Comparison of ENCODE assay signal across 36 mouse cellular contexts in the genomic region with DNA sequence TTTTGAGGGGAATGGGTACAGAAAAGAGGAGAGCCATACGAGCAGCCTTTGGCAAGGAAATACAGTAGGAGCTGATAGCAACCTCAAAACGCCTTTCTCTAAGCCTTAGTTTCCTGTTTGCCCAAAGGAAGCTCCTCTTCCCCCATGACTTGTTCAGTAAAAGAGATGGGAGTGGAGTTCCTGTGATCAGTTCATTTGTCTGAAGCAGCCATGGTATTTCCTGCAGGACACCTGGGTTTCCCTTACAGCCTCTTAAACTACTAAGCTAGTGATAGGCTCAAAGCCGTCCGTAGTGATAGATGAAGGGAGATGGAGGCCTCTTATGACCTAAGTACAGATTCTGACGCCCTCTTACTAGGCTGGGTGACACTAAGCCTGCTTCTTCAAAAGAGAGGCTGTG. TPM values are rescaled to one million over a fixed set of nuclear protein-coding genes. Genes with fewer than 3 reads are reported as not detected.
DNase-seq lines count a peak whose midpoint lies in the region; ATAC-seq lines count a peak whose summit lies in the region.
"Had no signal": no experiment of that assay in that cellular context is flagged by ENCODE, and none has a peak within 500 bp of the region (broad histone marks: within the 10 kb centered on the region; RNA-seq: fewer than 3 reads in every experiment).

No protein-coding gene starts in this region.

- peaks cover 35% of the 10 kb centered on the region for H3K36me3 ChIP-seq in embryonic facial prominence, embryonic 13.5 days
- H3K36me3 ChIP-seq in embryonic facial prominence, embryonic 10.5 days (replicated peaks) = peaks cover 44% of the 10 kb centered on the region
- peaks cover 37% of the 10 kb centered on the region for H3K36me3 ChIP-seq in heart, embryonic 13.5 days
- H3K36me3 ChIP-seq in kidney, embryonic 15.5 days = peaks cover 37% of the 10 kb centered on the region
- H3K36me3 ChIP-seq in forebrain, embryonic 14.5 days (ENCODE audit: control insufficient read depth, insufficient read depth, low read length) = peaks cover 5% of the 10 kb centered on the region; the same call in 1 of the 2 replicates
- H3K36me3 ChIP-seq: hindbrain, embryonic 12.5 days; midbrain, embryonic 12.5 days had no signal

- H3K27me3 ChIP-seq in embryonic facial prominence, embryonic 13.5 days = no peaks in the 10 kb centered on the region
- H3K27me3 ChIP-seq in embryonic facial prominence, embryonic 10.5 days (replicated peaks; ENCODE audit: low read depth, poor library complexity, severe bottlenecking) = no peaks in the 10 kb centered on the region
- H3K27me3 ChIP-seq in heart, embryonic 13.5 days (replicated peaks) = no peaks in the 10 kb centered on the region
- no peaks in the 10 kb centered on the region for H3K27me3 ChIP-seq in kidney, embryonic 15.5 days
- H3K27me3 ChIP-seq in forebrain, embryonic 14.5 days (replicated peaks; ENCODE audit: control insufficient read depth, insufficient read depth, low read length) = no peaks in the 10 kb centered on the region
- H3K27me3 ChIP-seq: embryonic facial prominence, embryonic 12.5 days; hindbrain, embryonic 12.5 days; midbrain, embryonic 12.5 days; Patski had no signal

- intact Hi-C loops in heart, postnatal 36 days (cut with DNase I) = loop anchor here (5.0 to 10.0 kb wide), 2 partner anchors 198 to 245 kb away; no protein-coding TSS in a partner anchor

- H3K27ac ChIP-seq in embryonic facial prominence, embryonic 13.5 days = no peak overlapping the region
- no peak overlapping the region for H3K27ac ChIP-seq in embryonic facial prominence, embryonic 10.5 days (replicated peaks)
- peak overlapping the region; percentile 94; the same call in 1 of the 2 replicates for H3K27ac ChIP-seq in heart, embryonic 13.5 days (replicated peaks)
- H3K27ac ChIP-seq in kidney, embryonic 15.5 days = no peak overlapping the region
- no peak overlapping the region for H3K27ac ChIP-seq in forebrain, embryonic 14.5 days (ENCODE audit: low read depth, low read length)
- H3K27ac ChIP-seq: forebrain, embryonic 12.5 days; hindbrain, embryonic 12.5 days; limb, embryonic 12.5 days; liver, embryonic 13.5 days; midbrain, embryonic 12.5 days had no signal

- no peak overlapping the region for H3K4me2 ChIP-seq in embryonic facial prominence, embryonic 13.5 days
- H3K4me2 ChIP-seq in heart, embryonic 13.5 days = peak overlapping the region; percentile 83
- H3K4me2 ChIP-seq in kidney, embryonic 15.5 days = peak overlapping the region; percentile 7; the same call in 1 of the 2 replicates
- no peak overlapping the region for H3K4me2 ChIP-seq in forebrain, embryonic 14.5 days (ENCODE audit: low read length)

- no peak for ATAC-seq in embryonic facial prominence, embryonic 13.5 days (ENCODE audit: insufficient number of reproducible peaks, insufficient read depth, low FRiP score, low TSS enrichment, low read depth)
- ATAC-seq in heart, embryonic 13.5 days (ENCODE audit: extremely low read depth, insufficient number of reproducible peaks, low FRiP score, low TSS enrichment) = no peak
- ATAC-seq in kidney, embryonic 15.5 days (replicated peaks; ENCODE audit: low FRiP score) = no peak
- no peak for ATAC-seq in forebrain, embryonic 14.5 days
- ATAC-seq: lung, postnatal 0 days; Patski had no signal

- 78% methylated on average over 5 of the region's 5 CpGs for WGBS in embryonic facial prominence, embryonic 13.5 days
- 83% methylated on average over 5 of the region's 5 CpGs for WGBS in embryonic facial prominence, embryonic 10.5 days
- 43% methylated on average over 5 of the region's 5 CpGs for WGBS in heart, embryonic 13.5 days
- WGBS in kidney, embryonic 15.5 days = 76% methylated on average over 5 of the region's 5 CpGs
- WGBS in forebrain, embryonic 14.5 days = 86% methylated on average over 5 of the region's 5 CpGs

- H3K4me3 ChIP-seq in embryonic facial prominence, embryonic 13.5 days = no peak overlapping the region
- H3K4me3 ChIP-seq in embryonic facial prominence, embryonic 10.5 days = no peak overlapping the region
- no peak overlapping the region for H3K4me3 ChIP-seq in heart, embryonic 13.5 days
- H3K4me3 ChIP-seq in kidney, embryonic 15.5 days (replicated peaks) = no peak overlapping the region
- H3K4me3 ChIP-seq in forebrain, embryonic 14.5 days (ENCODE audit: low read depth, low read length) = no peak overlapping the region
- H3K4me3 ChIP-seq: erythroblast, embryonic 14.5 days had no signal

- peak overlapping the region; percentile 7; the same call in 1 of the 2 replicates for H3K9ac ChIP-seq in embryonic facial prominence, embryonic 13.5 days
- H3K9ac ChIP-seq in heart, embryonic 13.5 days = peak overlapping the region; percentile 33; the same call in 1 of the 2 replicates
- H3K9ac ChIP-seq in kidney, embryonic 15.5 days = no peak overlapping the region
- H3K9ac ChIP-seq in forebrain, embryonic 14.5 days (ENCODE audit: low read length) = no peak overlapping the region
- H3K9ac ChIP-seq: forebrain, embryonic 12.5 days; hindbrain, embryonic 12.5 days; limb, embryonic 12.5 days; liver, embryonic 13.5 days; midbrain, embryonic 12.5 days had no signal

- no peak for DNase-seq in embryonic facial prominence, embryonic 10.5 days (ENCODE audit: low spot score)
- DNase-seq in heart, postnatal 36 days = no peak
- no peak for DNase-seq in kidney, adult 11 months
- peak; percentile 5 for DNase-seq in A20 (ENCODE audit: low read depth, low spot score)
- no peak for DNase-seq in forebrain, embryonic 14.5 days (ENCODE audit: low spot score)
- DNase-seq: adrenal gland, postnatal 36 days; cerebellum, adult 11-12 months; cerebellum, postnatal 10 days; kidney, adult 8-10 months; kidney, postnatal 25 days; layer of hippocampus, postnatal 36 days; liver, embryonic 13.5 days; thymus, adult 18-20 months; thymus, postnatal 36 days had no signal

- no peaks in the 10 kb centered on the region for H3K9me3 ChIP-seq in embryonic facial prominence, embryonic 13.5 days
- no peaks in the 10 kb centered on the region for H3K9me3 ChIP-seq in embryonic facial prominence, embryonic 10.5 days
- no peaks in the 10 kb centered on the region for H3K9me3 ChIP-seq in heart, embryonic 13.5 days
- H3K9me3 ChIP-seq in kidney, embryonic 15.5 days (replicated peaks) = no peaks in the 10 kb centered on the region
- no peaks in the 10 kb centered on the region for H3K9me3 ChIP-seq in forebrain, embryonic 14.5 days (replicated peaks; ENCODE audit: control insufficient read depth, low read length)
- H3K9me3 ChIP-seq: embryonic facial prominence, embryonic 12.5 days; forebrain, embryonic 12.5 days; hindbrain, embryonic 12.5 days; limb, embryonic 12.5 days; liver, embryonic 13.5 days; midbrain, embryonic 12.5 days had no signal

- peaks cover 21% of the 10 kb centered on the region for H3K4me1 ChIP-seq in embryonic facial prominence, embryonic 13.5 days
- H3K4me1 ChIP-seq in embryonic facial prominence, embryonic 10.5 days = peaks cover 37% of the 10 kb centered on the region
- peaks cover 54% of the 10 kb centered on the region for H3K4me1 ChIP-seq in heart, embryonic 13.5 days
- H3K4me1 ChIP-seq in kidney, embryonic 15.5 days = peaks cover 40% of the 10 kb centered on the region
- no peaks in the 10 kb centered on the region for H3K4me1 ChIP-seq in forebrain, embryonic 14.5 days (ENCODE audit: control insufficient read depth, insufficient read depth, low read length)

RNA-seq across cellular contexts. Expression of gene Cmtm3, which starts 3.2 kb away (rescaled TPM):
- 174 and 185 TPM in 2 replicates for polyA plus RNA-seq in embryonic facial prominence, embryonic 13.5 days (2015; fragmentation: Nextera tagmentation; extraction: Ambion mirVana)
- polyA plus RNA-seq in embryonic facial prominence, embryonic 10.5 days (2016; fragmentation: Nextera tagmentation; extraction: Ambion mirVana) = 93.4 and 105 TPM in 2 replicates
- polyA plus RNA-seq in heart, embryonic 13.5 days (2015; fragmentation: Nextera tagmentation; extraction: Ambion mirVana) = 95.9 and 100 TPM in 2 replicates
- total RNA-seq in heart, postnatal 36 days (2021) = 10 to 100 TPM; 14.4 to 15.7 TPM
- 152 and 174 TPM in 2 replicates for polyA plus RNA-seq in kidney, embryonic 15.5 days (2015; fragmentation: Nextera tagmentation; extraction: Ambion mirVana)
- 37.5 and 38.8 TPM in 2 replicates for polyA plus RNA-seq in forebrain, embryonic 14.5 days (2014; fragmentation: Nextera tagmentation; extraction: Ambion mirVana)

RNA-seq across cellular contexts. Expression of gene Cmtm2b, which starts 20.4 kb away (rescaled TPM):
- not detected in 2 replicates for polyA plus RNA-seq in embryonic facial prominence, embryonic 13.5 days (2015; fragmentation: Nextera tagmentation; extraction: Ambion mirVana)
- polyA plus RNA-seq in embryonic facial prominence, embryonic 10.5 days (2016; fragmentation: Nextera tagmentation; extraction: Ambion mirVana) = not detected in 2 replicates
- polyA plus RNA-seq in heart, embryonic 13.5 days (2015; fragmentation: Nextera tagmentation; extraction: Ambion mirVana) = not detected in 2 replicates
- not detected for total RNA-seq in heart, postnatal 36 days (2021)
- polyA plus RNA-seq in kidney, embryonic 15.5 days (2015; fragmentation: Nextera tagmentation; extraction: Ambion mirVana) = not detected in 2 replicates
- not detected in 2 replicates for polyA plus RNA-seq in forebrain, embryonic 14.5 days (2014; fragmentation: Nextera tagmentation; extraction: Ambion mirVana)
- total RNA-seq: ES-E14; gastrocnemius, adult 18-20 months; layer of hippocampus, adult 8-10 months; layer of hippocampus, postnatal 36 days; left cerebral cortex, postnatal 10 days; megakaryocyte, adult 5-6 weeks; neutrophil, adult 5-6 weeks had no signal
- polyA plus RNA-seq: cortical plate, adult 2 months; embryonic facial prominence, embryonic 12.5 days; erythroblast, embryonic 14.5 days; forebrain, embryonic 12.5 days; hindbrain, embryonic 12.5 days; limb, embryonic 12.5 days; liver, embryonic 13.5 days; lung, postnatal 0 days; midbrain, embryonic 12.5 days; Patski; small intestine, adult 2 months; stomach, embryonic 16.5 days had no signal

RNA-seq across cellular contexts. Expression of gene Gm11020, which starts 21.1 kb away (rescaled TPM):
- not detected in 2 replicates for polyA plus RNA-seq in embryonic facial prominence, embryonic 13.5 days (2015; fragmentation: Nextera tagmentation; extraction: Ambion mirVana)
- not detected in 2 replicates for polyA plus RNA-seq in embryonic facial prominence, embryonic 10.5 days (2016; fragmentation: Nextera tagmentation; extraction: Ambion mirVana)
- polyA plus RNA-seq in heart, embryonic 13.5 days (2015; fragmentation: Nextera tagmentation; extraction: Ambion mirVana) = not detected in 2 replicates
- not detected for total RNA-seq in heart, postnatal 36 days (2021)
- polyA plus RNA-seq in kidney, embryonic 15.5 days (2015; fragmentation: Nextera tagmentation; extraction: Ambion mirVana) = not detected in 2 replicates
- polyA plus RNA-seq in forebrain, embryonic 14.5 days (2014; fragmentation: Nextera tagmentation; extraction: Ambion mirVana) = not detected in 2 replicates
- total RNA-seq: adrenal gland, adult 18-20 months; adrenal gland, postnatal 36 days; ES-E14; gastrocnemius, adult 18-20 months; layer of hippocampus, adult 8-10 months; layer of hippocampus, postnatal 36 days; left cerebral cortex, postnatal 10 days; megakaryocyte, adult 5-6 weeks; neutrophil, adult 5-6 weeks had no signal
- polyA plus RNA-seq: cortical plate, adult 2 months; embryonic facial prominence, embryonic 12.5 days; erythroblast, embryonic 14.5 days; forebrain, embryonic 12.5 days; gonadal fat pad, adult 2 months; hindbrain, embryonic 12.5 days; limb, embryonic 12.5 days; liver, embryonic 13.5 days; lung, postnatal 0 days; midbrain, embryonic 12.5 days; Patski; small intestine, adult 2 months; stomach, embryonic 16.5 days had no signal

RNA-seq across cellular contexts. Expression of gene Cmtm1, which starts 32.5 kb away (rescaled TPM):
- polyA plus RNA-seq in embryonic facial prominence, embryonic 13.5 days (2015; fragmentation: Nextera tagmentation; extraction: Ambion mirVana) = not detected in 2 replicates
- polyA plus RNA-seq in embryonic facial prominence, embryonic 10.5 days (2016; fragmentation: Nextera tagmentation; extraction: Ambion mirVana) = not detected in 2 replicates
- not detected in 2 replicates for polyA plus RNA-seq in heart, embryonic 13.5 days (2015; fragmentation: Nextera tagmentation; extraction: Ambion mirVana)
- not detected for total RNA-seq in heart, postnatal 36 days (2021)
- polyA plus RNA-seq in kidney, embryonic 15.5 days (2015; fragmentation: Nextera tagmentation; extraction: Ambion mirVana) = not detected in 2 replicates
- not detected in 2 replicates for polyA plus RNA-seq in forebrain, embryonic 14.5 days (2014; fragmentation: Nextera tagmentation; extraction: Ambion mirVana)
- total RNA-seq: adrenal gland, postnatal 36 days; ES-E14; gastrocnemius, adult 18-20 months; layer of hippocampus, adult 8-10 months; layer of hippocampus, postnatal 36 days; left cerebral cortex, postnatal 10 days; megakaryocyte, adult 5-6 weeks; neutrophil, adult 5-6 weeks had no signal
- polyA plus RNA-seq: cortical plate, adult 2 months; embryonic facial prominence, embryonic 12.5 days; erythroblast, embryonic 14.5 days; forebrain, embryonic 12.5 days; gonadal fat pad, adult 2 months; hindbrain, embryonic 12.5 days; limb, embryonic 12.5 days; liver, embryonic 13.5 days; lung, postnatal 0 days; midbrain, embryonic 12.5 days; small intestine, adult 2 months; stomach, embryonic 16.5 days had no signal

RNA-seq across cellular contexts. Expression of gene Gm45711, which starts 32.5 kb away (rescaled TPM):
- not detected in 2 replicates for polyA plus RNA-seq in embryonic facial prominence, embryonic 13.5 days (2015; fragmentation: Nextera tagmentation; extraction: Ambion mirVana)
- not detected in 2 replicates for polyA plus RNA-seq in embryonic facial prominence, embryonic 10.5 days (2016; fragmentation: Nextera tagmentation; extraction: Ambion mirVana)
- polyA plus RNA-seq in heart, embryonic 13.5 days (2015; fragmentation: Nextera tagmentation; extraction: Ambion mirVana) = not detected in 2 replicates
- not detected for total RNA-seq in heart, postnatal 36 days (2021)
- polyA plus RNA-seq in kidney, embryonic 15.5 days (2015; fragmentation: Nextera tagmentation; extraction: Ambion mirVana) = not detected in 2 replicates
- polyA plus RNA-seq in forebrain, embryonic 14.5 days (2014; fragmentation: Nextera tagmentation; extraction: Ambion mirVana) = not detected in 2 replicates
- total RNA-seq: adrenal gland, adult 18-20 months; adrenal gland, postnatal 36 days; ES-E14; gastrocnemius, adult 18-20 months; layer of hippocampus, adult 8-10 months; layer of hippocampus, postnatal 36 days; left cerebral cortex, postnatal 10 days; megakaryocyte, adult 5-6 weeks; neutrophil, adult 5-6 weeks had no signal
- polyA plus RNA-seq: cortical plate, adult 2 months; embryonic facial prominence, embryonic 12.5 days; erythroblast, embryonic 14.5 days; forebrain, embryonic 12.5 days; gonadal fat pad, adult 2 months; hindbrain, embryonic 12.5 days; limb, embryonic 12.5 days; liver, embryonic 13.5 days; lung, postnatal 0 days; midbrain, embryonic 12.5 days; Patski; small intestine, adult 2 months; stomach, embryonic 16.5 days had no signal

Comparison
In these comparisons a context has a peak if more than half of its experiments do, and no peak if none do; other contexts are left out.
1. H3K4me2 ChIP-seq: peak in heart, embryonic 13.5 days (single experiment) and kidney, embryonic 15.5 days (single experiment); none in embryonic facial prominence, embryonic 13.5 days (single experiment) and forebrain, embryonic 14.5 days (single experiment).
2. H3K9ac ChIP-seq: peak in embryonic facial prominence, embryonic 13.5 days (single experiment) and heart, embryonic 13.5 days (single experiment); none in kidney, embryonic 15.5 days (single experiment) and forebrain, embryonic 14.5 days (single experiment).